Mouse (Mus musculus) cerebellum, adult 11 months (tissue): Measurements from ENCODE around the gene Suv39h1.
"Not testable (repeated sequence)": the region's sequence is repeated elsewhere in the genome, so short reads cannot be mapped to it uniquely, and the experiment has no call there.

ENCODE experiments used
- DNase-seq: peaks from one replicate; pipeline ENCODE4 v3.0.0; 2022

Gene Suv39h1

GRCm38 (mm10) chrX:8024795-8025194, 49.8 kb downstream of the Suv39h1 start:
- no peak for DNase-seq

- DNase-seq, result no peak
Measured at GRCm38 (mm10) chrX:8020111-8020778, 54.3 kb downstream of the Suv39h1 start.

GRCm38 (mm10) chrX:8018286-8018685, 56.3 kb downstream of the Suv39h1 start, which contains the start of gene Glod5:
TSS of gene Glod5 (minus strand) at chrX:8018492.
- no peak for DNase-seq

GRCm38 (mm10) chrX:8017142-8017541, 57.4 kb downstream of the Suv39h1 start:
- DNase-seq, result peak; percentile 27

- DNase-seq, result not testable (repeated sequence)
Measured at GRCm38 (mm10) chrX:8015675-8016074, 58.9 kb downstream of the Suv39h1 start.

- DNase-seq, result no peak
Measured at GRCm38 (mm10) chrX:8013569-8014314, 60.8 kb downstream of the Suv39h1 start.

GRCm38 (mm10) chrX:8013157-8013556, 61.4 kb downstream of the Suv39h1 start:
- no peak for DNase-seq
